Mouse (Mus musculus) lung, embryonic 15.5 days (tissue): ENCODE results near the gene Tmcc3. TPM values are rescaled to one million over a fixed set of nuclear protein-coding genes. Genes with fewer than 3 reads are reported as not detected.

Experiments used
- ATAC-seq: fragments of 200-750 bp; cut with Nextera tagmentation; 2 replicates; pipeline ENCODE4 v1.8.0; 2017; ENCODE audit warnings: moderate number of reproducible peaks, borderline replicate concordance; ENCODE audit not compliant: low FRiP score, low TSS enrichment; ENCODE audit errors: extremely low read depth
- H3K27ac ChIP-seq: fragments of 300-500 bp; sonication (generic); 2 replicates; pipeline ENCODE4 v1.5.1; 2015; ENCODE audit warnings: moderate library complexity, mild to moderate bottlenecking, inconsistent platforms
- H3K27me3 ChIP-seq: fragments of 300-500 bp; sonication (generic); 2 replicates; pipeline ENCODE4 v1.6.1; 2015; ENCODE audit warnings: inconsistent platforms
- H3K36me3 ChIP-seq: fragments of 300-500 bp; sonication (generic); 2 replicates; pipeline ENCODE4 v1.6.1; 2015; ENCODE audit warnings: inconsistent platforms
- H3K4me1 ChIP-seq: fragments of 300-500 bp; sonication (generic); 2 replicates; pipeline ENCODE4 v1.6.1; 2015; ENCODE audit warnings: inconsistent platforms
- H3K4me2 ChIP-seq: fragments of 300-500 bp; sonication (generic); 2 replicates; pipeline ENCODE4 v1.6.1; 2015; ENCODE audit warnings: inconsistent platforms, mild to moderate bottlenecking, moderate library complexity
- H3K4me3 ChIP-seq: fragments of 300-500 bp; sonication (generic); 2 replicates; pipeline ENCODE4 v1.5.1; 2015; ENCODE audit warnings: mild to moderate bottlenecking, inconsistent platforms
- H3K9ac ChIP-seq: fragments of 300-500 bp; sonication (generic); 2 replicates; pipeline ENCODE4 v1.6.1; 2015; ENCODE audit warnings: inconsistent platforms
- H3K9me3 ChIP-seq: fragments of 300-500 bp; sonication (generic); 2 replicates; pipeline ENCODE4 v1.6.1; 2016; ENCODE audit warnings: inconsistent platforms
- WGBS: fragments of 180-500 bp; shearing (Covaris S2); methylation state at CpG from one replicate; pipeline ENCODE4 v1.1.7; 2015; 5-methylcytosine and 5-hydroxymethylcytosine counted together
- polyA plus RNA-seq: library from polyadenylated mRNA; unstranded; fragments of >200 nt; fragmentation: Nextera tagmentation; extraction: Ambion mirVana; gene quantifications from 2 replicates; pipeline ENCODE4 v1.2.1, GENCODE M21; 2015

The Tmcc3 gene
- polyA plus RNA-seq, 1 experiment from 2014 or later, result 7.3 TPM

- 90% methylated on average over 5 of the region's 5 CpGs for WGBS
- H3K27ac ChIP-seq, result no peak overlapping the region
- H3K27me3 ChIP-seq, result peaks cover 16% of the 10 kb centered on the region; the same call in 1 of the 2 replicates
- ATAC-seq, result no peak
- H3K4me2 ChIP-seq, result no peak overlapping the region
- no peaks in the 10 kb centered on the region for H3K36me3 ChIP-seq
- peaks cover 10% of the 10 kb centered on the region for H3K4me1 ChIP-seq
- no peak overlapping the region for H3K9ac ChIP-seq
- H3K9me3 ChIP-seq, result no peaks in the 10 kb centered on the region
- H3K4me3 ChIP-seq, result no peak overlapping the region
Observed at GRCm38 (mm10) chr10:94619586-94619985, 307.8 kb downstream of the Tmcc3 start.

GRCm38 (mm10) chr10:94620561-94620960 is 308.8 kb downstream of the Tmcc3 start:
- 64% methylated on average over 6 of the region's 6 CpGs for WGBS
- Histone ChIP-seq H3K4me1 (peaks cover 10% of the 10 kb centered on the region), H3K9me3 (no peaks in the 10 kb centered on the region), H3K27me3 (peaks cover 16% of the 10 kb centered on the region; the same call in 1 of the 2 replicates), H3K27ac (no peak overlapping the region), H3K36me3 (no peaks in the 10 kb centered on the region), H3K9ac (no peak overlapping the region), H3K4me3 (no peak overlapping the region), H3K4me2 (no peak overlapping the region)
- no peak for ATAC-seq

- H3K27ac ChIP-seq, result no peak overlapping the region
- 0 out of 2 replicates have a peak, but pooled peaks have one; percentile 23 for ATAC-seq
- H3K4me1 ChIP-seq, result peaks cover 10% of the 10 kb centered on the region
- 9% methylated on average over 13 of the region's 13 CpGs for WGBS
- H3K27me3 ChIP-seq, result peaks cover 16% of the 10 kb centered on the region; the same call in 1 of the 2 replicates
- no peaks in the 10 kb centered on the region for H3K36me3 ChIP-seq
- no peaks in the 10 kb centered on the region for H3K9me3 ChIP-seq
- no peak overlapping the region for H3K4me2 ChIP-seq
- H3K4me3 ChIP-seq, result no peak overlapping the region
- no peak overlapping the region for H3K9ac ChIP-seq
Observed at GRCm38 (mm10) chr10:94621420-94622225, 309.9 kb downstream of the Tmcc3 start.

- no peaks in the 10 kb centered on the region for H3K9me3 ChIP-seq
- H3K27ac ChIP-seq, result no peak overlapping the region
- H3K4me2 ChIP-seq, result no peak overlapping the region
- peaks cover 10% of the 10 kb centered on the region for H3K4me1 ChIP-seq
- H3K4me3 ChIP-seq, result no peak overlapping the region
- H3K27me3 ChIP-seq, result peaks cover 16% of the 10 kb centered on the region; the same call in 1 of the 2 replicates
- H3K36me3 ChIP-seq, result no peaks in the 10 kb centered on the region
- no peak for ATAC-seq
- WGBS, result 46% methylated on average over 5 of the region's 5 CpGs
- H3K9ac ChIP-seq, result no peak overlapping the region
Observed at GRCm38 (mm10) chr10:94622281-94622680, 310.5 kb downstream of the Tmcc3 start.

- 44% methylated on average over 9 of the region's 9 CpGs for WGBS
- Histone ChIP-seq H3K36me3 (no peaks in the 10 kb centered on the region), H3K4me1 (peaks cover 10% of the 10 kb centered on the region), H3K9me3 (no peaks in the 10 kb centered on the region), H3K27ac (no peak overlapping the region), H3K27me3 (peaks cover 16% of the 10 kb centered on the region; the same call in 1 of the 2 replicates), H3K4me3 (no peak overlapping the region), H3K9ac (no peak overlapping the region), H3K4me2 (no peak overlapping the region)
- ATAC-seq, result no peak
Observed at GRCm38 (mm10) chr10:94622828-94623227, 311.1 kb downstream of the Tmcc3 start.

- Histone ChIP-seq H3K9me3 (no peaks in the 10 kb centered on the region), H3K9ac (no peak overlapping the region), H3K36me3 (no peaks in the 10 kb centered on the region), H3K4me3 (no peak overlapping the region), H3K4me2 (no peak overlapping the region), H3K4me1 (peaks cover 10% of the 10 kb centered on the region), H3K27ac (no peak overlapping the region), H3K27me3 (peaks cover 16% of the 10 kb centered on the region; the same call in 1 of the 2 replicates)
- 10% methylated on average over 10 of the region's 10 CpGs for WGBS
- no peak for ATAC-seq
Observed at GRCm38 (mm10) chr10:94623617-94624016, 311.9 kb downstream of the Tmcc3 start.

- no peak overlapping the region for H3K9ac ChIP-seq
- no peak overlapping the region for H3K4me3 ChIP-seq
- H3K4me2 ChIP-seq, result no peak overlapping the region
- no peak for ATAC-seq
- H3K27ac ChIP-seq, result no peak overlapping the region
- peaks cover 10% of the 10 kb centered on the region for H3K4me1 ChIP-seq
- H3K36me3 ChIP-seq, result no peaks in the 10 kb centered on the region
- H3K27me3 ChIP-seq, result peaks cover 16% of the 10 kb centered on the region; the same call in 1 of the 2 replicates
- no peaks in the 10 kb centered on the region for H3K9me3 ChIP-seq
- WGBS, result 87% methylated on average over 9 of the region's 9 CpGs
Observed at GRCm38 (mm10) chr10:94625036-94625435, 313.3 kb downstream of the Tmcc3 start.

- peaks cover 10% of the 10 kb centered on the region for H3K4me1 ChIP-seq
- H3K27me3 ChIP-seq, result peaks cover 16% of the 10 kb centered on the region; the same call in 1 of the 2 replicates
- no peak overlapping the region for H3K4me2 ChIP-seq
- no peak overlapping the region for H3K4me3 ChIP-seq
- H3K27ac ChIP-seq, result no peak overlapping the region
- H3K9me3 ChIP-seq, result no peaks in the 10 kb centered on the region
- no peak for ATAC-seq
- H3K9ac ChIP-seq, result no peak overlapping the region
- WGBS, result 42% methylated on average over 8 of the region's 8 CpGs
- no peaks in the 10 kb centered on the region for H3K36me3 ChIP-seq
Observed at GRCm38 (mm10) chr10:94625606-94626005, 313.9 kb downstream of the Tmcc3 start.

GRCm38 (mm10) chr10:94630771-94631280 is 319.1 kb downstream of the Tmcc3 start:
- Histone ChIP-seq H3K4me3 (no peak overlapping the region), H3K9ac (no peak overlapping the region), H3K27me3 (no peaks in the 10 kb centered on the region), H3K36me3 (no peaks in the 10 kb centered on the region), H3K27ac (no peak overlapping the region), H3K4me2 (no peak overlapping the region), H3K4me1 (no peaks in the 10 kb centered on the region), H3K9me3 (no peaks in the 10 kb centered on the region)
- no peak for ATAC-seq
- 61% methylated on average over 4 of the region's 4 CpGs for WGBS

GRCm38 (mm10) chr10:94631541-94632113 is 319.9 kb downstream of the Tmcc3 start:
- no peak overlapping the region for H3K4me2 ChIP-seq
- no peak overlapping the region for H3K4me3 ChIP-seq
- WGBS, result 66% methylated on average over 11 of the region's 11 CpGs
- H3K36me3 ChIP-seq, result no peaks in the 10 kb centered on the region
- H3K27ac ChIP-seq, result no peak overlapping the region
- H3K9ac ChIP-seq, result no peak overlapping the region
- ATAC-seq, result no peak
- no peaks in the 10 kb centered on the region for H3K27me3 ChIP-seq
- H3K4me1 ChIP-seq, result no peaks in the 10 kb centered on the region
- H3K9me3 ChIP-seq, result no peaks in the 10 kb centered on the region

GRCm38 (mm10) chr10:94632245-94632644 is 320.5 kb downstream of the Tmcc3 start:
- no peak for ATAC-seq
- no peak overlapping the region for H3K4me3 ChIP-seq
- no peaks in the 10 kb centered on the region for H3K36me3 ChIP-seq
- no peaks in the 10 kb centered on the region for H3K4me1 ChIP-seq
- H3K4me2 ChIP-seq, result no peak overlapping the region
- no peak overlapping the region for H3K9ac ChIP-seq
- 91% methylated on average over 5 of the region's 5 CpGs for WGBS
- H3K27me3 ChIP-seq, result no peaks in the 10 kb centered on the region
- H3K9me3 ChIP-seq, result no peaks in the 10 kb centered on the region
- H3K27ac ChIP-seq, result no peak overlapping the region

- Histone ChIP-seq H3K36me3 (no peaks in the 10 kb centered on the region), H3K4me2 (no peak overlapping the region), H3K27ac (no peak overlapping the region), H3K9me3 (no peaks in the 10 kb centered on the region), H3K9ac (no peak overlapping the region), H3K4me1 (no peaks in the 10 kb centered on the region), H3K4me3 (no peak overlapping the region), H3K27me3 (no peaks in the 10 kb centered on the region)
- ATAC-seq, result no peak
- WGBS, result 86% methylated on average over 5 of the region's 5 CpGs
Observed at GRCm38 (mm10) chr10:94638599-94638998, 326.9 kb downstream of the Tmcc3 start.
